Mouse (Mus musculus) spleen, adult 2 months (tissue): ENCODE measurements around the gene Zfp777.

Experiments used
- CTCF ChIP-seq: fragments of 200-500 bp; IDR thresholded peaks from 2 replicates; pipeline ENCODE4 v1.5.1; 2011; ENCODE audit warnings: mild to moderate bottlenecking, inconsistent platforms; ENCODE audit not compliant: insufficient read depth, insufficient read length, insufficient replicate concordance; ENCODE audit errors: extremely low read depth
- POLR2A ChIP-seq: fragments of 200-500 bp; IDR thresholded peaks from 2 replicates; pipeline ENCODE4 v1.6.1; 2011; ENCODE audit warnings: low read depth, low read length, inconsistent platforms

GRCm38 (mm10) chr6:47978897-47979368 is 69.8 kb downstream of the Zfp777 start:
- TF ChIP-seq CTCF = no peak
- TF ChIP-seq POLR2A = no peak
